ENCODE assay signal across 7 mouse cellular contexts in the genomic region with DNA sequence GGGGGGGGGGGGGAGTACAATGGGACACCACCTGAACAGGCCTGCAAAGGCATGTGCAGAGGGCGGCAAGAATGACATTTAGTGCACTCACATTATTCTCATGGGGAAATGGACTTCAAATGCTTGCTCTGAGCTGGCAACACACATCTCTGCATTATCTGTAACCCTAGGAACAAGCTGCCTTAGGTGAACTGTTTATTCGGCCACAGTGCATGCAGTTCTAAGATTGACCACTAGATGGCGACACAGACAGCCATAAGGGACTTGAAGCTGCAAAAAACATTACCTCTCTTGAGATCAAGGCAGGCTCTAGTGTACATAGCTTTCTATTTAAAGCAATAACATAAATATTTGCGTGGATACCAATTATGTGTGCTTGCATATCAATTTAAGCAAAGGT. TPM values are rescaled to one million over a fixed set of nuclear protein-coding genes. Genes with fewer than 3 reads are reported as not detected.
A peak's percentile ranks its signal among the peaks of the same experiment; 100 is the strongest.
DNase-seq lines count a peak whose midpoint lies in the region; ATAC-seq and TF ChIP-seq lines count a peak whose summit lies in the region.

No protein-coding gene starts in this region.

- intact Hi-C loops in left cerebral cortex, adult 2 months (cut with DNase I) = loop anchor here (1.0 to 2.0 kb wide), 2 partner anchors 45 to 426 kb away; no protein-coding TSS in a partner anchor

- TF ChIP-seq CTCF in left cerebral cortex, adult 2 months (IDR thresholded peaks at IDR 0.05) = no peak; the same call in none of the 2 replicates

- no peak overlapping the region for H3K27ac ChIP-seq in left cerebral cortex, adult 2 months
- no peak overlapping the region for H3K27ac ChIP-seq in midbrain, embryonic 11.5 days (ENCODE audit: low read depth, low read length)

- H3K36me3 ChIP-seq in midbrain, embryonic 11.5 days (ENCODE audit: control insufficient read depth, insufficient read depth, low read length) = no peaks in the 10 kb centered on the region

- no peaks in the 10 kb centered on the region for H3K27me3 ChIP-seq in midbrain, embryonic 11.5 days (ENCODE audit: control insufficient read depth, insufficient read depth, low read length)

- WGBS in midbrain, embryonic 11.5 days = 5% methylated on average over 4 of the region's 4 CpGs

- no peak overlapping the region for H3K4me3 ChIP-seq in left cerebral cortex, adult 2 months
- no peak overlapping the region for H3K4me3 ChIP-seq in midbrain, embryonic 11.5 days (ENCODE audit: low read depth, low read length)

- ATAC-seq in midbrain, embryonic 11.5 days (ENCODE audit: low FRiP score) = peak; percentile 29; the same call in 1 of the 2 replicates

- no peaks in the 10 kb centered on the region for H3K9me3 ChIP-seq in midbrain, embryonic 11.5 days (ENCODE audit: control insufficient read depth, low read length)

- DNase-seq in adipocyte (ENCODE audit: low spot score) = peak; percentile 90
- peak; percentile 93 to 96 for DNase-seq in cerebellum, postnatal 10 days
- peak; percentile 76 to 90 for DNase-seq in frontal cortex, postnatal 14 days (ENCODE audit: low spot score in 2 of 2)
- peak; percentile 91 for DNase-seq in hindlimb bud, embryonic 11.5 days (ENCODE audit: extremely low spot score, low read depth, low spot score)
- DNase-seq in left cerebral cortex, adult 2 months (ENCODE audit: extremely low spot score in 1 of 2, low spot score in 2 of 2) = peak; percentile 82 to 90
- peak; percentile 99 for DNase-seq in midbrain, embryonic 11.5 days (ENCODE audit: low spot score, missing footprints)
- peak; percentile 68 for DNase-seq in spleen, adult 12 weeks (ENCODE audit: low spot score)

- H3K4me2 ChIP-seq in midbrain, embryonic 11.5 days = no peak overlapping the region

- H3K4me1 ChIP-seq in midbrain, embryonic 11.5 days (ENCODE audit: control insufficient read depth, insufficient read depth, low read length) = no peaks in the 10 kb centered on the region

- H3K9ac ChIP-seq in midbrain, embryonic 11.5 days (ENCODE audit: low read length) = no peak overlapping the region

RNA-seq across cellular contexts. Expression of a gene that starts 9.2 kb away (rescaled TPM):
- total RNA-seq in left cerebral cortex, adult 2 months (2021) = 10 to 100 TPM; 24.4 to 28.2 TPM
- polyA plus RNA-seq in midbrain, embryonic 11.5 days (2014; fragmentation: Nextera tagmentation; extraction: Ambion mirVana) = 2.2 TPM in 2 replicates

RNA-seq across cellular contexts. Expression of a gene that starts 38.8 kb away (rescaled TPM):
- total RNA-seq in left cerebral cortex, adult 2 months (2021) = 1 to 10 TPM; 3.4 to 4.8 TPM
- 0.43 and 0.60 TPM in 2 replicates for polyA plus RNA-seq in midbrain, embryonic 11.5 days (2014; fragmentation: Nextera tagmentation; extraction: Ambion mirVana)
